Mouse (Mus musculus): ENCODE measurements around the gene Tpk1.
"Not testable (repeated sequence)": the region's sequence is repeated elsewhere in the genome, so short reads cannot be mapped to it uniquely, and the experiment has no call there.

The Tpk1 gene

DNA sequence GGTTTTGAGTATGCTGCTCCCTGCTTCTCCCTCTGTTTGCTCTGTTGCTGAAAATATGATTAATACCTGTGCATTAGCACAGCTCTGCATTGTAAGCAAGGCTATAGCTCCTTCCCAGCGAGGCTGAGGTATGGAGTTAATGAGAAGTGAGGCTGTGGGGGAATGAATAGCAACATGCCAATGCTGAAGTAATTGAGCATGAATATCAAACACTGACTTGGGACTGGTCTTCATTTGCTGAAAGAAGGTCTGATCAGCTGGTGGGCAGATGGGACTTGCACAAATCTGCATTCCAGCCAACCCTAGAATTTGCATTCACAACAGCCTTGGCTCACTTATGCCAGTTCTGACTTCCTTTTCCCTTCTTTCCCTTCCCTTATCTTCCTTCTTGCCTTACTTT is 144.0 kb downstream of the Tpk1 start:
- DNase-seq (ENCODE audit: low spot score): no peak

DNA sequence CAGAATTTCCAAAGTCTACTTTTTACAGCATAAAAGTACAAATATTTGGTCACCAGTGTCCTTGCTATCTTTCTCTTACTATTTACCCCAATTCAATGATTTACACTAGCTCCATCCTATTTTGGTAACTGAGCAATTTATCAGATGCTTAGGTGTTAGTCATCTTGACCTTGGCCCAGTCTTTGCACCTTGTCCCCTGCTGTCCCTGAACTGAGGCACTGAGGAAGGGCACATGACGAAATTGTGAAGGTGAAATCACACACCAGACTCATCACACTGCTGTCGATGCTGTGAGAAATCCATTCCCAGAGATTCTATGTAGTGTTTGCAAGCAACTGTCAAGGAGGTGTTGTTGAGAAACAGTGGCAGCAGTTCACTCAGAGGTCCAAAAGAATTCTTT is 145.9 kb downstream of the Tpk1 start:
- DNase-seq (ENCODE audit: low spot score): no peak

DNA sequence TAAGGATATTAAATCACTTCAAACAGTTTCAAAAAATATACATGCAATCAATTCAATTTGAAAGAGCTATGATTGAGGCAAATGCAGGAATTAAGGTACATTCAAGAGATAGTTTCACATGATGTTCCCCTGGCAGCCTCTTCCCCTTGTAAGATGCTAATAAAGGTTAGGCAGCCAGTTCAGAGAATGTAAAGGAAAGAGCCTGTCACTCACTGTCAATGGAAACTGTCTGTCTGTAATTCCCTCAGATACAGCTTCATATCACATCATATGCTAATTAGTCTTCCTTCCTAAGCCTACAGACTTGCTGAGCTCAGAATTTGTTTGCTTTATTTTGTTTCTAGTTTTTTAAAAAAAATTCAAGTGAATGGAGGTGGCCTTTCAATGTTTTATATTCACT is 147.7 kb downstream of the Tpk1 start:
- no peak for DNase-seq (ENCODE audit: low spot score)

DNA sequence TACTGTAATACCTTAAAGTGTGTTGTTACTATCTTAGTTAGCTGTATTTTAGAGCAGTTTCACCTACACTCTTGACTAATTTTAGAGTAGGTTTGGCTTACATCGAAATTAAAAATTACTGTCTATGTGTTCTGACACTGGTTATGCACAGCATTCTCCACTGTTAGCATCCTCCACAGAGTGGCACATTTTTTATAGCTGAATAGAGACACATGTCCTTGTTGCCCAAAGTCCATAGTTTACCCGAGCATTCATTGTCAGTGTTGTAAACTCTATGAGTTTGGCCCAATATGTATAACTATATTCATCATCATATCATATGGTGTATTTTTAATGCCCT is 148.8 kb downstream of the Tpk1 start:
- DNase-seq (ENCODE audit: low spot score): no peak

DNA sequence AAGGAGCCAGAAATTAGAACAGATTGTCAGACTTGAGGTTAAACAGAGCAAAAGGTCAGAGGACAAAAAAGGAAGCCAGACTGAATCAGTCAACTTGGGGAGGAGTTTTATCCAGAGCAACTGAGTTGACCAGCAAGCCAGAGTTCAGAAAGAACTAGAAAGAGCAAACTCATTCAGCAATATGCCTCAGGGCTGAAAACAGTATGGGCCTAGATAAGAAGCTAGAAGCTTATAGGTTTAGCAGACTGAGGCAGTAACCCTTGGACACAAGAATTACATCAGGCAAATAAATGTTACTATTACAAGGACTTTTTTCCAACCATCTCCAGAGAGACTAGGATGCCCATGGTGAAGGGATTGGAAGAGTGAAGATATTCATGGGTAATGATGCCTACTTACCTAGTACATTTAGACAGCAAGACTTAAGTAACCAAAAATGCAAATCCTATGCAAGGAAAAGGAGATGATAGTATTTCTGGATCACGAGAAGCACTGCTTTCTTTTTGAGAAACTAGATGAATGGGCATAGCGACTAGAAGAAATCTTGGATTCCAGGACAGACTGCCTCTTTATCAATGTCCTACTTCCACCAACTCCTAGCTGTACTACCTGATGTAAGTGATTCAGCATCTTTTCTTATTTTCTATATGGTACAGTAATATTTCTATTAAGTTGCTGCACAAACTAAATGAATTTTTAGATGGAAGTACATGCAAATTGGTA is 149.3 kb downstream of the Tpk1 start:
- DNase-seq (ENCODE audit: low spot score): no peak

DNA sequence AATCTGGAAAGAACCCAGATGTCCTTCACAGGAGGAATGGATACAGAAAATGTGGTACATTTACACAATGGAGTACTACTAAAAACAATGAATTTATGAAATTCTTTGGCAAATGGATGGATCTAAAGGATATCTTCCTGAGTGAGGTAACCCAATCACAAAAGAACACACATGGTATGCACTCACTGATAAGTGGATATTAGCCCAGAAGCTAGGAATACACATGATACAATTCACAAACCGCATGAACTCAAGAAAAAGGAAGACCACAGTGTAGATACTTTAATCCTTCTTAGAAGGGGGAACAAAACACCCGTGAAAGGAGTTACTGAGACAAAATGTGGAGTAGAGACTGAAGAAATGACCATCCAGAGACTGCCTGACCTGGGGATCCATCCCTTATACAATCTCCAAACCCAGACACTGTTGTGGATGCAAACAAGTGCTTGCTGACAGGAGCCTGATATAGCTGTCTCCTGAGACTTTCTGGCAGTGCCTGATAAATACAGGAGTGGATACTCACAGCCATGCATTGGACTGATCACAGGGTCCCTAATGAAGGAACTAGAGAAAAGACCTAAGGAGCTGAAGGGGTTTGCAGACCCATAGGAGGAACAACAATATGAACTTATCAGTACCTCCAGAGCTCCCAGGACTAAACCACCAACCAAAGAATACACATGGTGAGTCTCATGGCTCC is 159.2 kb downstream of the Tpk1 start:
- not testable (repeated sequence) for DNase-seq (ENCODE audit: low spot score)

DNA sequence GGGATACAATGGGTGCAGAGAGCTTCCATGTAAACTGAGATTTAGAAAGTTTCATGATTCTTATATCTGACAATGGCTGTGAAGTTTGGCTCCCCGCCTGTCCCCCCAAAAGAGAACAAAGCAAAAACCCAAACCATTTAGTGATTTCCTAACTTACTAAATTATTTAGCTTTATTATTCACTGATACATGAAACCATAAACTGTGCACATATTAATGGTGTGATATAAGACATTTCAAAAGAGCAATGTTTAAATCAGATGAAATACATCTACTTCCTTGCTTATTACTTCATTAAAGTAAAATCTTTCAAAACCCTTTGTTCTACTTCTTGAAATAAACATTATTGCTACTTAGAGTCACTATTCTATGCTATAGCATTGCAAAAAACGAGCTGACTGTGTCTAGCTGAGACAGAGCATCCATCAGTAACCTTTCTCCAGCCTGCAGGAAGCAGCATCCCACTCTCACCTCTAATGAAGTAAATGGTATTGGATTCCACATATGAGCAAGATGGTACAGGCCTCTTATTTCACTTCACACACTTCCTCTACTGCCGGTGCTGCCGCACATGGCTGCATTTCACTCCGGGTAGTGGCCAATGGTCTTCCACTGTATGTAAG is 161.4 kb downstream of the Tpk1 start:
- DNase-seq (ENCODE audit: low spot score): no peak

DNA sequence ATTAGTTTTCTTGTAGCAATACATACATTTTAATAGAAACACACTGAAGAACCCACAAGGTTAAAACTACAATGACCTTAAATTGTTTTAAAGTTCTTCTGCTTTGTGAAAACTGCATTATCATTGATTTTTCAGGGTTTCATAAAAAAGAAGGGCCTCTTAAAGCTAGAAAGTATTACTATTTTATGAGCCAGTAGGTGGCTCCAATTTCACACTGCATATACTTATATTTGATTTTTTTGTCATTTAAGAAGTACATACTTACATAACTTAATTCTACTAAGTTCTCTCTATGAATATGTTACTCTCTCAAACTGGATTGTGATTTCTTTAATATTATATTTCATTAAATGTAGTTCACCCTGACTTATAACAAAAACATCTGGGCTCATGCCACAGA is 173.7 kb downstream of the Tpk1 start:
- no peak for DNase-seq (ENCODE audit: low spot score)

DNA sequence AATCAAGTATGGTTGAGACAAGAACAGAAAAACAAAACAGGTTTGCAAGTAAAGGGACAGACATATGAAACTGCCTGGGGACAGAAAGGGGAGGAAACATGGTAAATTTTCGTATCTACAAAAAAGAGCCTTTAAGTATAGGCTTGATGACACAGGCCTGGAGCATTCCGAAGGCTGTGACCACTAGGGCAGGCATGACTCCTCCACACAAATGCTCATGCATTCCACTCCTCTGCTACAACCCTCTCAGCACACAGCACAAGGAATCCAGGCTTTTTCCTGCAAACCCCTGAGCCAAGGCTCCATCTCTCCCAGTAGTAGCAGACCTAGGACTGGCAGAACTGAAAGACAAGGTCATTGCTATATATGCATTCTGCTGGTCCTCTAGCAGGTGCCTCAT is 179.4 kb downstream of the Tpk1 start:
- no peak for DNase-seq (ENCODE audit: low spot score)

DNA sequence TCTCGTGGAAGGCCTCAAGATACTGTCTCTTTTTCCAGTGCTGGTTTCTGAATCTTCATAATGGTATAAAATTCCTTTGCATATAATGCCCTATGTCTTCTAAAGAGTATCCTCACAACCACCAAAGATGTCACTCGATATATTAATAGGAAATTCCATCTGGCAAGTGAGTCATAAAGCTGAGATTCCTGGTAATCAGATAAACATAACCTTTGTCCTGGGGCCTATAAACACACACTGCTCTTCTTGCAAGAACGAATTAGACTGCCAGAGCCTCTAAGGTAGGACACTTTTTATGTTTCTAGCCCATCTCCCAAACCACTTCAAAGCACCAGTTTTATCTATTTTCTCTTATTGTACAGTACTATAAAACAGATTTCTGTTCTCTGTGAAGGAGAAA is 185.4 kb downstream of the Tpk1 start:
- no peak for DNase-seq (ENCODE audit: low spot score)

DNA sequence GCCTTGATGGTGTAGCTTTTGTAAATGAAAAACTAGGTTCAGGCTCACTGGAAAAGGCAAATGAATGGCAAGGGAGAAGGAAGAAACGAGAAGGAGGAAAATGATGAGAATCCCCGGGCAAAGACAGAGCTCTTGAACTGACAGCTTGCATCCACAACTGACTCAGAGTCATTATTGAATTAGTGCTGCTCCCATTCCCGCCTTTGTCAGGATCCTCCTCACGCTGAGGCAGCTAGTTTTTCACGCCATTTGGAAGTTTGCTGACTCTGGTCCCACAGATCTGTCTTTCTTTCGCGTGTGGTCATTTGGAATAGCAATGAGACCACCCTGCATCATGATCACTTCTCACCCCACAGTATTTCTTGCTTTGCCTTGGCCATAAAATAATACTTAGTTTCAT is 187.3 kb downstream of the Tpk1 start:
- DNase-seq (ENCODE audit: low spot score): no peak

DNA sequence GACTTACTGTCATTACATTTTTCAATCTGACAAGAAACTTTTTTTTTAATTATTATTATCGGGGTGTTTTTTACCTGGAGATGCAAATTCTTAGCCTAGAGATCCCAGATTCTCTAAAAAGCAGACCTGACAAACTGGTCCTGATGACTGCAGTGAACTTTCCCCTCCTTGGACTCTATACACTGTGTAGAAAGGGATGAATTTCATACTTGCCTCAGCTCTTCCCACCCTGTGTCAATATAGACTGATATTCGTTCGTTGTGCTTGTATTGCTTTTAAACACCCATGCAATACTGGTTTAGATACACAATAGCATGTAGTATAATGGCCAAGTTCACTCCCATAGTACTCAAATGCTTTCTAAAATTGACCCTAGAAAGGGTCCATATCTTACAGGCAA is 189.7 kb downstream of the Tpk1 start:
- DNase-seq (ENCODE audit: low spot score): no peak

DNA sequence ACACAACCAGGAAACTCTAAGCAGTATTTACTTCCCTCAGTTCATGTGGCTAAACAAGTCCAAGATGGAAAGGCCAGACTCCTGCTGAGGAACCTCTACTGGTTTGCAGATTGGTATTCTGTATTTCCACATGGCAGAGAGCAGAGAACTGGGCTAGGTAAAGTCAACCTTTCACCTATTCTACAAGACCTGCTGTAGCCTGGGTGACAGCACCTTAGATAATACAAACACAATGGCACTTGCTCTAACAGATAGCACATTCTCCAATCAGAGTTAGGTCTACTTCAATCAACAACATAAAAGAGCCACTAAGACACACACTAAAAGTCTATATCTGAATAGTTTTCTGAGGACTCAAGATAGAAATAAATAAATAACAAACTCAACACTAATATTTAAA is 190.2 kb downstream of the Tpk1 start:
- no peak for DNase-seq (ENCODE audit: low spot score)

DNA sequence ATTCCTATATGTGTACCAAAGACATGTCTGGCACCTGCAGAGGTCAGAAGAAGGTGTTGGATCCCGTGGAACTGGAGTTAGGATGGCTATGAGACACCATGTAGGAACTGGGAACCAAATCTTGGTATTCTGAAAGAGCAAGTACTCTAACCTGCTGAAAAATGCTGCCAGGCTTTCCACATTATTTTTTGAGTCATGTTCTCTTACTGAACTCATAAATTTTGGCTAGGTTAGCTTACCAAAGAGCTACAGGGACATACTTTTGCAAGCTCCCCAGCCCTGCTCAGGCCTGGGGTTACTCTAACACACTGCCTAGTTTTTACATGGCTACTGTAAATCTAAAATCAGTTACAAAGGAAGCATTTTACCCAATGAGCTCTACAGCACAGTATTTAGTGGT is 194.5 kb downstream of the Tpk1 start:
- no peak for DNase-seq (ENCODE audit: low spot score)

DNA sequence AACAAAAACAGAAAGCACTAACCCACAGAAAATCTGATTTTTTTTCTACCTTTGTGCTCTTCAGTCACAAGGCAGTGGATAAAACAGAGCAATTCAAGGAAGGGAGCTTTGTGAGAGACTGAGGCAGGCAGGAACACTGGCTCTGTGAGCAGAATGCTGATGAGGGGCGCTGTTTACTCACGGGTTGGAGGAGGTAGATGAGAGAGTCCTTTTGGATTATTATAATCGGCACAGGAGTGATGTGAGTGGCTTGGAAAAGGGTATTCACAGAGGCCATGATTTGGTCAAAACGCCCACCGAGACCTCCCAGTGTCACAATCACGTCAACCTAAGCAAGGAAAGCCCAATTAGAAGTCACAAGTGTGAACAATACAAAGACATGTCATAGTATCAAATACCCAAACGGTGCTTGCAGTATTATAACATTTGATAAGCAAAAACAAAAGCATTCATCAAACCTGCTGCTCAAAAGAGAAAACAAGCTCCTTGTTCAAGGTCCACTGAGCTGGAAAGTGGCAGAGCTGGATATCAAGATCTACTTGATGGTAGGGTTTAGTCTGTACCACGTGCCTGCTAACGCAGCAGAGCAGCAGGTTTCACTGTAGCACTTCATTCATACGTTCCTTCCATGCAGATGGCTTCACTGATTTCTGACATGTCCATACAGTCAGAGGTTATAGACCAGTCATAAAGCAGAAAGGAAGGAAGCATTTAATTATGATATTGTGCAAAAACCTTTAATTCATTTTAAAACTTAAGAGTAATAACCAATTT is 197.1 kb downstream of the Tpk1 start:
- no peak for DNase-seq (ENCODE audit: low spot score)

DNA sequence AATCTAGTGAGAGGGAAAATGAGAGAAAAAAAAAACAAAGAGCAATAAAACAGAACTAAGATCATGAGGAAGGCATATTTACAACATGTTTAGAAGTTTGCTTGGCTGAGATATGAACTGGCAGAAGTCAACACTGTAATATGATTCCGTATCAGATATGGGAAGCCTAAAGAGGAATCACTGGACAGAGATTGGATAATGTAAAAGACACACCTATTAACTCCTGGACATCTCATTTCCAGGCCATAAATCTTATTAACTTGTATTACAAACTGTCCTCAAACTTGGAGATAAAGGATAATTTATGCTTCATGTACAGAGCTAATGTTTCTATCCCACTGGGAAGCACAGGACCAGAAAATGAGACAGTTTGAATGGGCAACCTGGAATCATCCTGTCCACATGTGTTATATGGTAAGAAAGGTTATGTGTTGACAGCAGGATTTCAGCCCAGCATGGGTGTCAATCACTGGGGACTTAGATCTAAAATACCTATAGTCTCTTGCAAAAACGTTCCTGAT is 203.2 kb downstream of the Tpk1 start:
- no peak for DNase-seq (ENCODE audit: low spot score)

DNA sequence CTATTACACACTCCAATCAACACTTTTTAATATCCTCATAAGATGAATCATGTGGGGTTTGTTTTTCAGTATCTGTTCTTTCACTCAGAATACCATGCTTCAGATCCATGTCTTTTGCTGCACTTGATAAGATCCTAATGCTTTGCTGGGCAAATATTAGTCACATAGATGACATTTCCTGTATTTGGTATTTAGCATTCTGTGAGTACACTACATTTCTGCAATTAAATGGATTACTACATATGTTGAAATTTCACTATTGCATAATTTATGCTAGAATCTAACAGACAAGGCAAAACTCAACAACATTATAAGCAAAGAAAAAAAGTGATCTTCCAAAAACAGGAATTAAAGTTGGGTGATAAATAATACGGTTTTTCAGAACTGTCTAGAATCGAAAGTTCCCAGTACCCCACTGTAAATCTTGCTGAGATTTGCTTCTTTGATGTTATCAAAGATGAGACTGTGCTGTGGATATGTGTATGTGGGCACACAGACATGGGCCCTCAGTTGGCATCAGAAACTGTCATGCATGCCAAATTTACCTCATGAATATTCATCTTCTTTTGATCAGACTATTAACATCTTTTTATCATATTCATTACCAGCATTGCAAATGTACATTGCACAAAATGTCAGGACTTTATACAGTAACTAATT is 203.8 kb downstream of the Tpk1 start:
- no peak for DNase-seq (ENCODE audit: low spot score)

DNA sequence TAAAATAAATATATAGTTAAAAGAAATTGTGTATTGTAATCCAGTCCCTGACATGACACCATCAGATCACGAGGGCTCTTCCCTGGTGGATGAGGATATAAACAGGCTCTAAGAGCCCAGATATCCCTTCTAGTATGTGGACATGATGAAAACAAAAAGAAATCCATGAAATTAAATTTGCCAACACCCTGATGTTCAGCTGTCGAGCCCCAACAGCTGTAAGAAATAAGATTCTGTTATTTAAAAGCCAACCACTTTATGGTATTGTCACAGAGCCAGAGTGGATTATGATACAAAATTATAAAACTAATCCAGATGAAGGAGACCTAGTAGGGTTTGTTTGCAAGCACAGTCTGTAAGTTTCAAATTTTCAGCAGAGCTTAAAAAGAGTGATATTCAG is 207.0 kb downstream of the Tpk1 start:
- DNase-seq (ENCODE audit: low spot score): no peak

DNA sequence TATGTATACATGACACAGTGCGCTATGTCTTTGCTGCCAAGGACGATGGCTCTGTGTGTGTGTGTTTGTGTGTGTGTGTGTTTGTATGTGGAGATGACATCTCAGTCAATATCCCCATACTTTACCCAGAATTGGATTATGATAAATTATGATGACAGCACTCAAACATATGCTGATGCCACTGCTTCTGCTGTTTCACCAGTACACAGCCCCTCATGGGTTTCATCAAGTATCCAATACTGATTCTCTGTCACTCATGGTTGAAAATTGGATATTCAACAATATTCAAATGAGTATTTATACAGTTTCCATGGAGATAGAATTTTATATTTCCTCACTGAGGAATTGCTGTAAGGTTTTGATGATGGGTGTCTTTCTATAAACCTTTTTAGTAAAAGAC is 208.1 kb downstream of the Tpk1 start:
- DNase-seq (ENCODE audit: low spot score): no peak

DNA sequence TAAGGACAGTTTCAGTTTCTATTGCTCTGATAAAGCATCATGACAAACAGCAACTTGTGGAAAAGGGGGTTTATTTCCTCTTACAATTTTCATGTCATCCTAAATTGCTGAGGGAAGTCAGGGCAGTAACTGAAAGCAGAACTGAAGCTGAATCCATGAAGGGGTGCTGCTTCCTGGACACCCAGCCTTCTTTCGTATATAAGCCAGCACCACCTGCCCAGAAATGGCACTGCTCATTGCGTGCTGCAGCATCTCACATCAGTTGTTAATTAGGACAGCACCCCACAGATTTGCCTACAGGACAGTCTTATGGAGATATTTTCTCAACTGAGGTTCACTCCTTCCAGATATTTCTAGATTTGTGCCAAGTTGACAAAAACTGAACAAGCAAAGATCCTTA is 216.6 kb downstream of the Tpk1 start:
- DNase-seq (ENCODE audit: low spot score): no peak

DNA sequence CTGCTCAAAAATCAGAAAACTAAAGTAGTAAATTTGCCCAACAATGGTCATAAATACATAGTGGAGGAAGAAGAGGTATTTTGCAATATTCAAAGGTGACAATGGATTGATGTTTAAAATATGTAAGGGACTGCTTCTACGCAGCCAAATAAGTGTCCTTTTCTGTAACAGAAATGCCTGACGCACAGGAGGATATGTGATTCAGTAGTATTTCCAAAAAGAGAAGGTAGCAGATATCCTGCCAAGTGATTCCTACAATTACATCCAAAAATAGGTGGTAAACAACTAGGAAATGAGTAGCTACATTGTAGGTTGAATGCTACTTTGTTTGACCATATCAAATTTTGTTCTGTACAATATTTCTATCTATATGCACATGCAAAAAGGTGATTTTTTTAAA is 220.2 kb downstream of the Tpk1 start:
- no peak for DNase-seq (ENCODE audit: low spot score)

DNA sequence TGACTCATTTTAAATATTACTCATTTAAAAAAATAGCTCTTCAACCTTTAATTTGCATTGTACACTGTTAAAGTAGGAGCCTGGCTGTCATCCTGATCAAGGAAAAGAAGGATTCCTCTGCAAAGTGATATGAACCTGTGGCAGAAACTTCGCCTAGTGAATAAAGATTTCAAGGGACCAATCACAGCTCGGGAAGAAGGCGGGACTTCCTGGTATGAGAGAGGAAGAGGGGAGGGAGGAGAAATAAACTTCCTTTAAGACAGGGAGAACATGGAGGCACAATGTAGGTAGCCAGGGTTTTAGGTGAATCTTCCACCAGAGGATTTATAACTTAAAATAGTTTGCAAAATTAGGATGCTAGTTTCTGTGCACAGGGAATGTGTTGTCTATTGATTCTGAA is 223.9 kb downstream of the Tpk1 start:
- no peak for DNase-seq (ENCODE audit: low spot score)

Data from ovary, postnatal 36 days (tissue).